ENCODE assay signal across 9 mouse cellular contexts in genomic region chr17:27521303-27521702, GRCm38 (mm10). TPM values are rescaled to one million over a fixed set of nuclear protein-coding genes. Genes with fewer than 3 reads are reported as not detected.
DNase-seq lines count a peak whose midpoint lies in the region; ATAC-seq lines count a peak whose summit lies in the region.
"Had no signal": no experiment of that assay in that cellular context is flagged by ENCODE, and none has a peak within 500 bp of the region (broad histone marks: within the 10 kb centered on the region; RNA-seq: fewer than 3 reads in every experiment).

Gene Grm4, minus strand, starts transcription at chr17:27521403.

- H3K27ac ChIP-seq in forebrain, embryonic 11.5 days (ENCODE audit: low read depth, low read length), result no peak within 1 kb of the TSS
- no peak within 1 kb of the TSS for H3K27ac ChIP-seq in intestine, embryonic 16.5 days (ENCODE audit: low read length)
- H3K27ac ChIP-seq in midbrain, embryonic 14.5 days (replicated peaks; ENCODE audit: low read depth, low read length), result no peak within 1 kb of the TSS
- H3K27ac ChIP-seq: liver, embryonic 15.5 days had no signal

- peaks cover 3% of the 10 kb centered on the region for H3K4me1 ChIP-seq in forebrain, embryonic 11.5 days (replicated peaks; ENCODE audit: control insufficient read depth, insufficient read depth, low read length)
- no peaks in the 10 kb centered on the region for H3K4me1 ChIP-seq in intestine, embryonic 16.5 days (ENCODE audit: control insufficient read depth, insufficient read depth, low read length)
- H3K4me1 ChIP-seq in midbrain, embryonic 14.5 days (ENCODE audit: control insufficient read depth, insufficient read depth, low read length), result peaks cover 21% of the 10 kb centered on the region
- H3K4me1 ChIP-seq: liver, embryonic 15.5 days had no signal

- no peaks in the 10 kb centered on the region for H3K9me3 ChIP-seq in forebrain, embryonic 11.5 days (ENCODE audit: control insufficient read depth, low read length)
- no peaks in the 10 kb centered on the region for H3K9me3 ChIP-seq in intestine, embryonic 16.5 days (ENCODE audit: control insufficient read depth, low read length)
- no peaks in the 10 kb centered on the region for H3K9me3 ChIP-seq in midbrain, embryonic 14.5 days (ENCODE audit: control insufficient read depth, low read length)
- H3K9me3 ChIP-seq: liver, embryonic 15.5 days had no signal

- H3K4me3 ChIP-seq in forebrain, embryonic 11.5 days (ENCODE audit: low read depth, low read length), result no peak within 1 kb of the TSS
- no peak within 1 kb of the TSS; the same call in 1 of the 2 replicates for H3K4me3 ChIP-seq in intestine, embryonic 16.5 days (ENCODE audit: low read length)
- H3K4me3 ChIP-seq in midbrain, embryonic 14.5 days (replicated peaks; ENCODE audit: low read depth, low read length), result no peak within 1 kb of the TSS
- H3K4me3 ChIP-seq: liver, embryonic 15.5 days had no signal

- 80% methylated on average over 5 of the region's 5 CpGs for WGBS in forebrain, embryonic 11.5 days
- WGBS in intestine, embryonic 16.5 days, result 74% methylated on average over 5 of the region's 5 CpGs
- WGBS in midbrain, embryonic 14.5 days, result 70% methylated on average over 5 of the region's 5 CpGs

- no peak within 1 kb of the TSS for H3K9ac ChIP-seq in forebrain, embryonic 11.5 days (ENCODE audit: low read length)
- no peak within 1 kb of the TSS for H3K9ac ChIP-seq in intestine, embryonic 16.5 days (ENCODE audit: low read depth, low read length)
- no peak within 1 kb of the TSS for H3K9ac ChIP-seq in midbrain, embryonic 14.5 days (replicated peaks; ENCODE audit: low read length)
- H3K9ac ChIP-seq: liver, embryonic 15.5 days had no signal

- peak within 1 kb of the TSS; percentile 25 for H3K4me2 ChIP-seq in forebrain, embryonic 11.5 days (ENCODE audit: low read depth, low read length, severe bottlenecking)
- 0 out of 2 replicates have a peak within 1 kb of the TSS, but pooled peaks have one; percentile 19 for H3K4me2 ChIP-seq in intestine, embryonic 16.5 days (ENCODE audit: low read depth, low read length)
- H3K4me2 ChIP-seq in midbrain, embryonic 14.5 days (ENCODE audit: low read length), result peak within 1 kb of the TSS; percentile 46
- H3K4me2 ChIP-seq: liver, embryonic 15.5 days had no signal

- no peak for DNase-seq in layer of hippocampus, postnatal 25 days (ENCODE audit: extremely low spot score in 1 of 2, low spot score in 1 of 2)
- DNase-seq in layer of hippocampus, adult 9-11 months, result no peak
- no peak for DNase-seq in forebrain, embryonic 11.5 days (ENCODE audit: low spot score)
- no peak for DNase-seq in midbrain, embryonic 14.5 days
- no peak for DNase-seq in cerebellum, adult 11-12 months
- no peak for DNase-seq in adrenal gland, postnatal 4 days (ENCODE audit: low spot score in 2 of 2)
- DNase-seq in B cell, adult 2 months, result no peak

- no peak for ATAC-seq in forebrain, embryonic 11.5 days (replicated peaks; ENCODE audit: low FRiP score)
- no peak for ATAC-seq in intestine, embryonic 16.5 days
- ATAC-seq in midbrain, embryonic 14.5 days (ENCODE audit: low FRiP score, low TSS enrichment), result no peak

- peaks cover 15% of the 10 kb centered on the region for H3K27me3 ChIP-seq in forebrain, embryonic 11.5 days (ENCODE audit: control insufficient read depth, insufficient read depth, low read length)
- peaks cover 17% of the 10 kb centered on the region for H3K27me3 ChIP-seq in intestine, embryonic 16.5 days (replicated peaks; ENCODE audit: control insufficient read depth, insufficient read depth, low read length)
- peaks cover 10% of the 10 kb centered on the region for H3K27me3 ChIP-seq in midbrain, embryonic 14.5 days (ENCODE audit: control insufficient read depth, insufficient read depth, low read length)

- H3K36me3 ChIP-seq in forebrain, embryonic 11.5 days (ENCODE audit: control insufficient read depth, insufficient read depth, low read length), result no peaks in the 10 kb centered on the region
- no peaks in the 10 kb centered on the region for H3K36me3 ChIP-seq in intestine, embryonic 16.5 days (ENCODE audit: control insufficient read depth, insufficient read depth, low read length)
- H3K36me3 ChIP-seq in midbrain, embryonic 14.5 days (ENCODE audit: control insufficient read depth, insufficient read depth, low read length), result no peaks in the 10 kb centered on the region
- H3K36me3 ChIP-seq: liver, embryonic 15.5 days had no signal

RNA-seq across cellular contexts. Expression of gene Grm4, which starts in this region (rescaled TPM):
- total RNA-seq in layer of hippocampus, postnatal 25 days (2021), result 10 to 100 TPM; 10.3 to 12.2 TPM
- 0.99 and 1.3 TPM in 2 replicates for polyA plus RNA-seq in forebrain, embryonic 11.5 days (2014; fragmentation: Nextera tagmentation; extraction: Ambion mirVana)
- polyA plus RNA-seq in intestine, embryonic 16.5 days (2015; fragmentation: Nextera tagmentation; extraction: Ambion mirVana), result 0.40 and 0.44 TPM in 2 replicates
- 9.8 and 10.1 TPM in 2 replicates for polyA plus RNA-seq in midbrain, embryonic 14.5 days (2014; fragmentation: Nextera tagmentation; extraction: Ambion mirVana)
- total RNA-seq in adrenal gland, postnatal 4 days (2021), result 1 to 10 TPM; 1.5 to 6.2 TPM
